Comparison of ENCODE assay signal across 21 mouse cellular contexts in genomic region chr12:103710405-103710804, GRCm38 (mm10). TPM values are rescaled to one million over a fixed set of nuclear protein-coding genes. Genes with fewer than 3 reads are reported as not detected.
A peak's percentile ranks its signal among the peaks of the same experiment; 100 is the strongest.
DNase-seq lines count a peak whose midpoint lies in the region; ATAC-seq and TF ChIP-seq lines count a peak whose summit lies in the region.
"Had no signal": no experiment of that assay in that cellular context is flagged by ENCODE, and none has a peak within 500 bp of the region (broad histone marks: within the 10 kb centered on the region; RNA-seq: fewer than 3 reads in every experiment).

No protein-coding gene starts in this region.

- H3K27me3 ChIP-seq in Patski, result no peaks in the 10 kb centered on the region
- H3K27me3 ChIP-seq: hindbrain, embryonic 15.5 days; kidney, embryonic 15.5 days; midbrain, embryonic 12.5 days had no signal

- DNase-seq in gastrocnemius, adult 2 months, result no peak
- DNase-seq in gastrocnemius, postnatal 4 days (ENCODE audit: low spot score in 2 of 2), result no peak
- DNase-seq in left cerebral cortex, adult 2 months (ENCODE audit: extremely low spot score in 1 of 2, low spot score in 2 of 2), result no peak
- no peak for DNase-seq in left cerebral cortex, postnatal 10 days (ENCODE audit: extremely low spot score in 1 of 2, low spot score in 2 of 2)
- DNase-seq in 416B (ENCODE audit: low read depth) (peak; percentile 9), Patski (ENCODE audit: low read depth, low spot score) (no peak)
- no peak for DNase-seq in urinary bladder, postnatal 14 days (ENCODE audit: low spot score)
- DNase-seq in urinary bladder, adult 2 months (ENCODE audit: low spot score), result no peak
- DNase-seq: cerebellum, adult 11 months; lung, postnatal 10 days; thymus, postnatal 36 days had no signal

- intact Hi-C loops in gastrocnemius, adult 2 months (cut with DNase I), result loop anchor here (2.0 kb wide), 1 partner anchor 166 kb away; no protein-coding TSS in a partner anchor
- intact Hi-C loops in left cerebral cortex, adult 2 months (cut with DNase I), result no loop called here
- intact Hi-C loops in left cerebral cortex, postnatal 10 days (cut with DNase I), result no loop called here

- H3K4me3 ChIP-seq in gastrocnemius, adult 2 months, result no peak overlapping the region
- H3K4me3 ChIP-seq in left cerebral cortex, adult 2 months, result no peak overlapping the region
- H3K4me3 ChIP-seq: hindbrain, embryonic 15.5 days; kidney, embryonic 15.5 days; midbrain, embryonic 12.5 days had no signal

- CTCF ChIA-PET in Patski (lab: Charles Lee), result interaction anchor here (0.6 to 2.3 kb wide), 11 partner anchors 8 to 285 kb away, joined by 3 to 11 read pairs (median 5); partner anchors contain the start of gene Ddx24

- in situ Hi-C loops in Patski (cut with MboI; ENCODE audit: low pct_unique_long_range_greater_than_20kb), result loop anchor here (10.0 kb wide), 1 partner anchor 264 kb away; no protein-coding TSS in a partner anchor

- peak; percentile 57 for TF ChIP-seq CTCF in gastrocnemius, adult 2 months (IDR thresholded peaks at IDR 0.05)
- TF ChIP-seq CTCF in left cerebral cortex, adult 2 months (IDR thresholded peaks at IDR 0.05), result peak; percentile 53
- peak; percentile 84 for TF ChIP-seq CTCF in Patski (IDR thresholded peaks at IDR 0.05)

- POLR2A ChIA-PET in Patski (lab: Charles Lee), result no interaction called here

- no peak for ATAC-seq in Patski

- no peak overlapping the region for H3K27ac ChIP-seq in gastrocnemius, adult 2 months
- H3K27ac ChIP-seq in left cerebral cortex, adult 2 months, result no peak overlapping the region
- H3K27ac ChIP-seq: hindbrain, embryonic 15.5 days; kidney, embryonic 15.5 days; midbrain, embryonic 12.5 days had no signal

RNA-seq across cellular contexts. Expression of gene Serpina1f, which starts 15.1 kb away (rescaled TPM):
- total RNA-seq in gastrocnemius, adult 2 months (2021), result not detected
- total RNA-seq in gastrocnemius, postnatal 4 days (2021), result not detected
- total RNA-seq in left cerebral cortex, adult 2 months (2021), result not detected
- not detected for total RNA-seq in left cerebral cortex, postnatal 10 days (2021)
- polyA plus RNA-seq in Patski (2021), result 0.49 TPM
- polyA plus RNA-seq in urinary bladder, adult 2 months (2012; rRNA removed), result not detected in 2 replicates
- total RNA-seq: adrenal gland, postnatal 4 days; common myeloid progenitor, adult 5-6 weeks; granulocyte monocyte progenitor cell, adult 5-6 weeks; layer of hippocampus, postnatal 14 days had no signal
- polyA plus RNA-seq: heart, embryonic 16.5 days; hindbrain, embryonic 15.5 days; kidney, embryonic 15.5 days; limb, embryonic 11.5 days; midbrain, embryonic 12.5 days had no signal

RNA-seq across cellular contexts. Expression of gene Serpina16, which starts 34.5 kb away (rescaled TPM):
- not detected for total RNA-seq in gastrocnemius, adult 2 months (2021)
- total RNA-seq in gastrocnemius, postnatal 4 days (2021), result not detected
- total RNA-seq in left cerebral cortex, adult 2 months (2021), result not detected
- not detected for total RNA-seq in left cerebral cortex, postnatal 10 days (2021)
- polyA plus RNA-seq in Patski (2021), result 1.4 TPM
- polyA plus RNA-seq in urinary bladder, adult 2 months (2012; rRNA removed), result not detected in 2 replicates
- total RNA-seq: adrenal gland, postnatal 4 days; common myeloid progenitor, adult 5-6 weeks; granulocyte monocyte progenitor cell, adult 5-6 weeks; layer of hippocampus, postnatal 14 days had no signal
- polyA plus RNA-seq: heart, embryonic 16.5 days; hindbrain, embryonic 15.5 days; kidney, embryonic 15.5 days; limb, embryonic 11.5 days; midbrain, embryonic 12.5 days; small intestine, adult 2 months had no signal

RNA-seq across cellular contexts. Expression of gene Serpina6, which starts 53.4 kb away (rescaled TPM):
- not detected for total RNA-seq in gastrocnemius, adult 2 months (2021)
- not detected for total RNA-seq in gastrocnemius, postnatal 4 days (2021)
- not detected for total RNA-seq in left cerebral cortex, adult 2 months (2021)
- total RNA-seq in left cerebral cortex, postnatal 10 days (2021), result not detected
- 46.6 TPM for polyA plus RNA-seq in Patski (2021)
- not detected in 2 replicates for polyA plus RNA-seq in urinary bladder, adult 2 months (2012; rRNA removed)
- total RNA-seq: common myeloid progenitor, adult 5-6 weeks; granulocyte monocyte progenitor cell, adult 5-6 weeks; layer of hippocampus, postnatal 14 days had no signal
- polyA plus RNA-seq: midbrain, embryonic 12.5 days; small intestine, adult 2 months had no signal
